Mouse (Mus musculus) urinary bladder, postnatal 14 days (tissue): ENCODE measurements around the gene Akap7.

Source experiments
- DNase-seq: peaks from one replicate; pipeline ENCODE4 v3.0.0; 2021; ENCODE audit warnings: low spot score

Akap7 gene

GRCm38 (mm10) chr10:25126035-25126434 lies 181.6 kb downstream of the Akap7 start:
- no peak for DNase-seq

GRCm38 (mm10) chr10:25120871-25121554 lies 186.7 kb downstream of the Akap7 start:
- no peak for DNase-seq
